Mouse (Mus musculus): ENCODE data around the gene Dock9. TPM values are rescaled to one million over a fixed set of nuclear protein-coding genes. Genes with fewer than 3 reads are reported as not detected.

Gene Dock9
- total and polyA plus RNA-seq, 2 experiments from 2014 or later = 14.0 to 68.8 TPM

- no peaks in the 10 kb centered on the region for H3K4me1 ChIP-seq (ENCODE audit: insufficient read depth, low read length)
- H3K4me2 ChIP-seq (ENCODE audit: low read depth, low read length, poor library complexity, severe bottlenecking) = no peak overlapping the region
- H3K9ac ChIP-seq (replicated peaks; ENCODE audit: low read length, poor library complexity, severe bottlenecking) = no peak overlapping the region
- peaks cover 42% of the 10 kb centered on the region for H3K36me3 ChIP-seq (ENCODE audit: insufficient read depth, low read length)
- H3K27ac ChIP-seq (ENCODE audit: low read depth, low read length) = no peak overlapping the region
- no peaks in the 10 kb centered on the region for H3K27me3 ChIP-seq (ENCODE audit: insufficient read depth, low read length)
- no peak overlapping the region for H3K4me3 ChIP-seq (ENCODE audit: low read depth, low read length)
- no peaks in the 10 kb centered on the region for H3K9me3 ChIP-seq (ENCODE audit: low read length)
- WGBS = 78% methylated on average over 7 of the region's 7 CpGs
- no peak for TF ChIP-seq CTCF (IDR thresholded peaks at IDR 0.05)
- ATAC-seq (ENCODE audit: low FRiP score) = no peak
- no peak for DNase-seq (ENCODE audit: low spot score)
Observed at GRCm38 (mm10) chr14:121605260-121605659, 192.4 kb downstream of the Dock9 start.

- Histone ChIP-seq H3K9ac (replicated peaks; ENCODE audit: low read length, poor library complexity, severe bottlenecking) (no peak overlapping the region), H3K27ac (ENCODE audit: low read depth, low read length) (no peak overlapping the region), H3K4me1 (ENCODE audit: insufficient read depth, low read length) (no peaks in the 10 kb centered on the region), H3K36me3 (ENCODE audit: insufficient read depth, low read length) (peaks cover 37% of the 10 kb centered on the region), H3K27me3 (ENCODE audit: insufficient read depth, low read length) (no peaks in the 10 kb centered on the region), H3K9me3 (ENCODE audit: low read length) (no peaks in the 10 kb centered on the region), H3K4me3 (ENCODE audit: low read depth, low read length) (no peak overlapping the region), H3K4me2 (ENCODE audit: low read depth, low read length, poor library complexity, severe bottlenecking) (no peak overlapping the region)
- DNase-seq (ENCODE audit: low spot score) (no peak), ATAC-seq (ENCODE audit: low FRiP score) (no peak)
- WGBS = 66% methylated on average over 4 of the region's 4 CpGs
- no peak for TF ChIP-seq CTCF (IDR thresholded peaks at IDR 0.05)
Observed at GRCm38 (mm10) chr14:121604565-121604964, 193.1 kb downstream of the Dock9 start.

GRCm38 (mm10) chr14:121602610-121603009 is 195.0 kb downstream of the Dock9 start:
- H3K4me3 ChIP-seq (ENCODE audit: low read depth, low read length) = no peak overlapping the region
- H3K27ac ChIP-seq (ENCODE audit: low read depth, low read length) = no peak overlapping the region
- TF ChIP-seq CTCF (IDR thresholded peaks at IDR 0.05) = no peak
- DNase-seq (ENCODE audit: low spot score) (no peak), ATAC-seq (ENCODE audit: low FRiP score) (no peak)
- 74% methylated on average over 6 of the region's 6 CpGs for WGBS
- H3K27me3 ChIP-seq (ENCODE audit: insufficient read depth, low read length) = no peaks in the 10 kb centered on the region
- H3K9me3 ChIP-seq (ENCODE audit: low read length) = no peaks in the 10 kb centered on the region
- no peaks in the 10 kb centered on the region for H3K4me1 ChIP-seq (ENCODE audit: insufficient read depth, low read length)
- no peak overlapping the region for H3K4me2 ChIP-seq (ENCODE audit: low read depth, low read length, poor library complexity, severe bottlenecking)
- no peak overlapping the region for H3K9ac ChIP-seq (replicated peaks; ENCODE audit: low read length, poor library complexity, severe bottlenecking)
- H3K36me3 ChIP-seq (ENCODE audit: insufficient read depth, low read length) = peaks cover 44% of the 10 kb centered on the region

- no peaks in the 10 kb centered on the region for H3K9me3 ChIP-seq (ENCODE audit: low read length)
- H3K27ac ChIP-seq (ENCODE audit: low read depth, low read length) = no peak overlapping the region
- H3K27me3 ChIP-seq (ENCODE audit: insufficient read depth, low read length) = no peaks in the 10 kb centered on the region
- no peaks in the 10 kb centered on the region for H3K4me1 ChIP-seq (ENCODE audit: insufficient read depth, low read length)
- H3K36me3 ChIP-seq (ENCODE audit: insufficient read depth, low read length) = peaks cover 47% of the 10 kb centered on the region
- H3K4me2 ChIP-seq (ENCODE audit: low read depth, low read length, poor library complexity, severe bottlenecking) = no peak overlapping the region
- DNase-seq (ENCODE audit: low spot score) = no peak
- H3K4me3 ChIP-seq (ENCODE audit: low read depth, low read length) = no peak overlapping the region
- no peak for ATAC-seq (ENCODE audit: low FRiP score)
- H3K9ac ChIP-seq (replicated peaks; ENCODE audit: low read length, poor library complexity, severe bottlenecking) = no peak overlapping the region
- 93% methylated on average over 4 of the region's 4 CpGs for WGBS
- no peak for TF ChIP-seq CTCF (IDR thresholded peaks at IDR 0.05)
Observed at GRCm38 (mm10) chr14:121600538-121600937, 197.1 kb downstream of the Dock9 start.

GRCm38 (mm10) chr14:121597073-121597472 is 200.6 kb downstream of the Dock9 start:
- 87% methylated on average over 6 of the region's 6 CpGs for WGBS
- H3K4me2 ChIP-seq (ENCODE audit: low read depth, low read length, poor library complexity, severe bottlenecking) = no peak overlapping the region
- DNase-seq (ENCODE audit: low spot score) (no peak), ATAC-seq (ENCODE audit: low FRiP score) (no peak)
- H3K4me3 ChIP-seq (ENCODE audit: low read depth, low read length) = no peak overlapping the region
- no peak overlapping the region for H3K27ac ChIP-seq (ENCODE audit: low read depth, low read length)
- H3K27me3 ChIP-seq (ENCODE audit: insufficient read depth, low read length) = no peaks in the 10 kb centered on the region
- H3K9ac ChIP-seq (replicated peaks; ENCODE audit: low read length, poor library complexity, severe bottlenecking) = no peak overlapping the region
- H3K36me3 ChIP-seq (ENCODE audit: insufficient read depth, low read length) = peaks cover 35% of the 10 kb centered on the region
- TF ChIP-seq CTCF (IDR thresholded peaks at IDR 0.05) = no peak
- no peaks in the 10 kb centered on the region for H3K4me1 ChIP-seq (ENCODE audit: insufficient read depth, low read length)
- no peaks in the 10 kb centered on the region for H3K9me3 ChIP-seq (ENCODE audit: low read length)

GRCm38 (mm10) chr14:121596631-121597030 is 201.0 kb downstream of the Dock9 start:
- TF ChIP-seq CTCF (IDR thresholded peaks at IDR 0.05) = no peak
- no peak for ATAC-seq (ENCODE audit: low FRiP score)
- Histone ChIP-seq H3K27ac (ENCODE audit: low read depth, low read length) (no peak overlapping the region), H3K9me3 (ENCODE audit: low read length) (no peaks in the 10 kb centered on the region), H3K36me3 (ENCODE audit: insufficient read depth, low read length) (peaks cover 38% of the 10 kb centered on the region), H3K9ac (replicated peaks; ENCODE audit: low read length, poor library complexity, severe bottlenecking) (no peak overlapping the region), H3K4me1 (ENCODE audit: insufficient read depth, low read length) (no peaks in the 10 kb centered on the region), H3K4me2 (ENCODE audit: low read depth, low read length, poor library complexity, severe bottlenecking) (no peak overlapping the region), H3K4me3 (ENCODE audit: low read depth, low read length) (no peak overlapping the region), H3K27me3 (ENCODE audit: insufficient read depth, low read length) (no peaks in the 10 kb centered on the region)
- DNase-seq (ENCODE audit: low spot score) = no peak
- 83% methylated on average over 9 of the region's 9 CpGs for WGBS

Data from midbrain, postnatal 0 days (tissue).